Mouse (Mus musculus) forebrain, embryonic 12.5 days (tissue): ENCODE results near the gene Atxn1. TPM values are rescaled to one million over a fixed set of nuclear protein-coding genes. Genes with fewer than 3 reads are reported as not detected.

Experiments
- ATAC-seq: fragments of 200-750 bp; cut with Nextera tagmentation; 2 replicates; pipeline ENCODE4 v1.8.0; 2017; ENCODE audit warnings: moderate TSS enrichment; ENCODE audit not compliant: low FRiP score
- H3K27ac ChIP-seq: fragments of 300-500 bp; sonication (generic); 2 replicates; pipeline ENCODE4 v1.5.1; 2016; ENCODE audit warnings: mild to moderate bottlenecking
- H3K27me3 ChIP-seq: fragments of 300-500 bp; sonication (generic); 2 replicates; pipeline ENCODE4 v1.6.1; 2016; ENCODE audit warnings: mild to moderate bottlenecking
- H3K36me3 ChIP-seq: fragments of 300-500 bp; sonication (generic); replicated peaks from 2 replicates; pipeline ENCODE4 v1.6.1; 2016; ENCODE audit warnings: mild to moderate bottlenecking
- H3K4me1 ChIP-seq: fragments of 300-500 bp; sonication (generic); 2 replicates; pipeline ENCODE4 v1.6.1; 2016
- H3K4me2 ChIP-seq: fragments of 300-500 bp; sonication (generic); 2 replicates; pipeline ENCODE4 v1.6.1; 2016; ENCODE audit warnings: mild to moderate bottlenecking, moderate library complexity
- H3K4me3 ChIP-seq: fragments of 300-500 bp; sonication (generic); replicated peaks from 2 replicates; pipeline ENCODE4 v1.5.1; 2016; ENCODE audit warnings: mild to moderate bottlenecking
- H3K9ac ChIP-seq: fragments of 300-500 bp; sonication (generic); 2 replicates; pipeline ENCODE4 v1.6.1; 2016; ENCODE audit warnings: mild to moderate bottlenecking
- H3K9me3 ChIP-seq: fragments of 300-500 bp; sonication (generic); 2 replicates; pipeline ENCODE4 v1.6.1; 2016
- WGBS: fragments of 180-500 bp; shearing (Covaris S2); methylation state at CpG from one replicate; pipeline ENCODE4 v1.1.7; 2016; 5-methylcytosine and 5-hydroxymethylcytosine counted together
- polyA plus RNA-seq: library from polyadenylated mRNA; unstranded; fragments of >200 nt; fragmentation: Nextera tagmentation; extraction: Ambion mirVana; gene quantifications from 2 replicates; pipeline ENCODE4 v1.2.1, GENCODE M21; 2016

Gene Atxn1
- 3.7 and 4.0 TPM in 2 replicates for polyA plus RNA-seq

DNA sequence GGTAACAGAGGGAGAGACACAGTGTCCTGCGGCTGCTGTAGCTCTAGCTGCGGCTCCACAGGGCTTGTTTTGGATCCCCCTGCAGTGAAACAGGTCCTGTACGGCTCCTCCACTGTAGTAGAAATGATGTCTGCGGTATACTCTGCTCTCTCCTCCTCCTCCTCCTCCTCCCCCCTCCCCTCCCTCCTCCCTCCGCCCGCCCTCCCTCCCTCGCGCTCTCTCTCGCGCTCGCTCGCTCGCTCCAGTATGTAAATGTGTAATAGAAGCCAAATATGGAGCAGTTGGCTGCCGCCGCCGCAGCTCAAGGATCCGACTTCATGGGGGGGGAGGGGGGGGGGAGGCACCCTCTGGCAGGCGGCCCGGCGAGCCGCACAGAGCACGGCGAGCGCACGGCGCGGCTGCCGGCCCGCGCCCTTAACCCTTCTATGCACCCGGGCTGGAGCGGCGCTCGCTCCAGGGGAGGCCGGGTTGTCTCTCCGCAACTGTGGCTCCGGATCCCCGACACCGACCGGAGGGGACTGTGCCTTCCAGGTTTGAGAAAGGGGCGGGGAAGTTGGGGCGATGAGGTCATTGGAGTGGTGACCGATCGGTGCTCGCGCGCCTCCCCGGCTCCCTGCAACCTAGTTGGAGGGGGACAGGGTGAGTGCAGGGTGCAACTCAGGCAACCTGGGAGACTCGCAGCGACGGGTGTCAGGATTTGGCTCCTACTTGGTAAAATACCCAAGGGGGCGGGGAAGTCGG, at the start of gene Atxn1:
Gene Atxn1 (minus strand): TSS at position 156 of the 741 bp plus-strand sequence.
- peaks cover 46% of the 10 kb centered on the region for H3K4me1 ChIP-seq
- peak within 1 kb of the TSS; percentile 80 for H3K4me3 ChIP-seq
- ATAC-seq: peak; percentile 71
- H3K9me3 ChIP-seq: no peaks in the 10 kb centered on the region
- H3K36me3 ChIP-seq: no peaks in the 10 kb centered on the region
- under 1% methylated on average over 42 of the region's 53 CpGs for WGBS
- H3K27me3 ChIP-seq: peaks cover 14% of the 10 kb centered on the region
- H3K9ac ChIP-seq: peak within 1 kb of the TSS; percentile 79
- H3K27ac ChIP-seq: peak within 1 kb of the TSS; percentile 95
- H3K4me2 ChIP-seq: peak within 1 kb of the TSS; percentile 89

DNA sequence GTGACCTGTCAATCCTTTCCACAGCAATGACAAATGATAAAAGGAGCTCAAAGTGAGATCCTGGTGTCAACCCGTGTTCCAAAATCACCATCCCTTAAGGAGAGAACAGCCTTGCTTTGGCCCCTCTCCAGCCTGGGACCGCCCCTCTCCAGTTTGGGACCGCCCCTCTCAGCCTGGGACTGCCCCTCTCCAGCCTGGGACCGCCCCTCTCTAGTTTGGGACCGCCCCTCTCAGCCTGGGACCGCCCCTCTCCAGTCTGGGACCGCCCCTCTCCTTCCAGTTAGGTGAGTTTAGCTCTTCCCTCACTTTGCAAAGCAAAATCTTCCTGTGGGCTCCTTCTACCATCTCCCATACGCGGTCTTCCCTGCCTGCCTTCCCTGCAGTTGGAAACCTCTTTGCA, 46.4 kb upstream of the Atxn1 start:
- ATAC-seq: no peak
- WGBS: 33% methylated on average over 9 of the region's 9 CpGs

DNA sequence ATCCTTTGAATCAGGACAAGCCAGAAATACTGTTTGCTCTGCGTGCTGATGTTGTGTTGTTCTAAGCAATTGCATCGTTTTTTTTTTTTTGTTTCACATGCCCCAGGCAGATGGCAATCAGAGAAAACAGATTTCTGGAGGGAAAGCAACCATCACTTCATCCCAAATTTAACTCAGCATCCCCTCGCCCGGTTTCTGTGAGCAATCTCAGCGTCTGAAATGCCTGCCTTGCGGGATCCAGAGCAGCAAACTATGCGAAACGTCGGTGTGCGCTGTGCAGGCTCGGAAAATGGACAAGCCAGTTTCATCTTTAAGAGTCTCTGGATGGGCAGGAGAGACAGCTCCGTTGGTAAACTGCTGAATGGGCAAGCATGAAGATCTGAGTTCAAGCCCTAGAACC, 45.3 kb upstream of the Atxn1 start:
- Histone ChIP-seq H3K36me3 (no peaks in the 10 kb centered on the region), H3K4me2 (no peak overlapping the region; the same call in 1 of the 2 replicates), H3K9ac (no peak overlapping the region), H3K9me3 (no peaks in the 10 kb centered on the region), H3K4me3 (no peak overlapping the region), H3K4me1 (peaks cover 28% of the 10 kb centered on the region), H3K27me3 (no peaks in the 10 kb centered on the region), H3K27ac (no peak overlapping the region)
- WGBS: 84% methylated on average over 12 of the region's 12 CpGs
- ATAC-seq: no peak

More for the DNA sequence above, 46.4 kb upstream of the Atxn1 start:
- Histone ChIP-seq H3K9ac (no peak overlapping the region), H3K27ac (no peak overlapping the region), H3K4me3 (no peak overlapping the region), H3K4me1 (peaks cover 21% of the 10 kb centered on the region), H3K4me2 (no peak overlapping the region), H3K27me3 (no peaks in the 10 kb centered on the region), H3K9me3 (no peaks in the 10 kb centered on the region), H3K36me3 (no peaks in the 10 kb centered on the region)

DNA sequence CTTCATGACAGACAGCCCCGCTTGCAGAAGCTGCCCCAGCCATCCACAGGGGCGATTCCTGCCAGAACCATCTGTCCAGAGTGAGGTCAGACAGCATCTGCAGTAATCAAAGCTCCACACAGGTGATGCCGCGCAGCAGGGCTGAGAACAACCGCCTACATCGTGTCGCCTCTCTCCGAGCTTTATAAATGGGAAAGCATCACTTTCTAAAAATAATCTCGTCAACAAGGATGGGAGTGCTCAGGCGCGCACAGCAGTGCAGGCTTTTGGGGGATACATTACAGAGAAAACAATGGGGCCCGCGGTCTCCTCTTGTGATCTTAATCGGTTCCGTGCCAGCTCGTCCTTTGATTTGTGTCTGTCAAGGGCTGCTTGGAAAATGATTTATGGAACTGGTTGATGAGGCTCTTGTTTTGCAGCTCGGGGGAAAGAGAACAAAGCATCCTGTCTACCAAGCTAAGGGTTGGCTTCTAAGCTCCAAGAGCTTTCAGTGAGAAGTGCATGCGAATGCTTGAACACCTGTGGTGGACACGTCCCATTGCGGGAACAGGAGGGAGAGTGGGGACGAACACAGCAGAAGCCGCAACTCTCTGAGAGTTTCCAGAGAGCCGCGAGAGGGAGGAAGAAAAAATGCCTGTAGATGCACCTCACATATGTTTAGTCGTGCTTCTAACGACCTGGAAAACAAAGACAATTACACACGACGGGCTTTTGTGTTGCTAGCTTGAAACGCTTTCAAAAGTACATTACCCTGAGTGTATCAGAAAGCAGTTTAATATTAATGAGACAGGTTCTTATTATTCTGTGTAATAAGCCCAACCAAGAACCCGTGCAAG, 44.2 kb upstream of the Atxn1 start:
- Histone ChIP-seq H3K27ac (peak overlapping the region; percentile 56; the same call in 1 of the 2 replicates), H3K9ac (0 out of 2 replicates have a peak overlapping the region, but pooled peaks have one; percentile 1)
- no peak for ATAC-seq

DNA sequence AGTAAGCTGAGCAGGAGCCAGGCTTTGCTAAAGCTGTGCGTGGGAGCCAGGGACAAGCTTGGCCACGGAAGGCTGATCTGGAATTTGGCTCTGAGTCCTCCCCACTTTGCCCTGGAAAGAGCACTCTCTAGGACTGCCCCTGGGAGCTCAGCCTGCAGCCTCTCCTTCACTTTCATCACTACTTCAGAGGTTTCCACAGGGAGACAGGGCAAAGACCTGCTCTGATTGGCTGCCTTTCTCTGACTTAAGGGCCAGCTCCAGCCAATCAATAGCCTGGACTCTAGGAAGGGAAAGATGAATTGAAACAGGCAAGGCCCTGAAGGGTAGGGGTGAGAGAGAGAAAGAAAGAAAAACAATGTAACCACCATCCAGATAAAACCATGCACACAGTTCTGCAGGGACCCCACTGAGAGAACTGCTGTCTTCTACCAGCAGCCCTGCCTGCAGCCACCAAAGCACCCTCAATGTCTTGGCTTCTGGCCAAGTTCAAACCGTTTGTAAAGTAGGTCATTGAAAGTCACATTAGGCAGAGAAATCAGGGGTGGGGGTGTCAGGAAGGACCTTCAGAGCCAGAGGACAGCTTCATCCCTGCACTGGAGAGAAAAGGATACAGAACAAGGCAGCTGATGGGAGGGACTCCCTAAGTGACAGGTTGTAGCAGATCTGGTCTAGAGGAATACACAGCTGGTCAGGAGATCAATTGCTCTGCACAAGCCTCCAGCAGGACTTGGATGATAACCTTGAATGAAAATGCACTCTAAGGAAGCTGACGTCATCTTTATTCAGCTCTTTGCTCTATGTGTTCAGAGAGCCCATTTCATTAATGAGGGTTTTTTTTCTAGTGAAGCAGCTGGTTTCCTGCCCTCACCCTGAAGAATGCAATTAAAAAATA, 41.6 kb upstream of the Atxn1 start:
- H3K36me3 ChIP-seq: no peaks in the 10 kb centered on the region
- H3K4me3 ChIP-seq: no peak overlapping the region
- no peaks in the 10 kb centered on the region for H3K9me3 ChIP-seq
- ATAC-seq: peak; percentile 91
- H3K4me2 ChIP-seq: peak overlapping the region; percentile 37
- peaks cover 28% of the 10 kb centered on the region for H3K4me1 ChIP-seq
- H3K9ac ChIP-seq: 0 out of 2 replicates have a peak overlapping the region, but pooled peaks have one; percentile 14
- peak overlapping the region; percentile 77 for H3K27ac ChIP-seq
- no peaks in the 10 kb centered on the region for H3K27me3 ChIP-seq
- WGBS: 5% methylated on average over 4 of the region's 4 CpGs

More for the DNA sequence above, 44.2 kb upstream of the Atxn1 start:
- Histone ChIP-seq H3K4me2 (peak overlapping the region; percentile 49), H3K27me3 (no peaks in the 10 kb centered on the region), H3K9me3 (no peaks in the 10 kb centered on the region), H3K4me1 (peaks cover 28% of the 10 kb centered on the region), H3K36me3 (no peaks in the 10 kb centered on the region), H3K4me3 (peak overlapping the region; percentile 21; the same call in 1 of the 2 replicates)
- 9% methylated on average over 30 of the region's 30 CpGs for WGBS

DNA sequence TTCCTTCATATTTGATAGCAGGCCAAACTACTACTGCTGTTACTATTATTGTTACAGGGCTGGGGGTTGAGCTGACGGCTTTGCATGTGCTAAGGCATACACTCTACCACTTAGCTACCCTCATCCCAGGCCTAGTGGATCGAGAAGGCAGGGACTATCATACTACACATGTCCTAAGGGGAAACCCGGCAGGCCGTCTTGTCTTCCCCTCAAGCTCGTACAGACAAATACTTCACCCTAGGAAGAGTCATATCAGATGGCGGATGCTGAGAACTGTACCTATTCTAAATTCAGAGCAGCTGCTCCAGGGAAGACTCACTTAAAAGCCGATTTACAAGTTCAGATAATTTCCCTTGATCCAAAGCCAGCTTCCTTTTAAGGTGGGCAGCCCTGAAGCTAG, 40.8 kb upstream of the Atxn1 start:
- 0 out of 2 replicates have a peak overlapping the region, but pooled peaks have one; percentile 14 for H3K9ac ChIP-seq
- H3K4me1 ChIP-seq: peaks cover 28% of the 10 kb centered on the region
- WGBS: 71% methylated on average over 7 of the region's 7 CpGs
- no peak for ATAC-seq
- peak overlapping the region; percentile 77 for H3K27ac ChIP-seq
- no peaks in the 10 kb centered on the region for H3K27me3 ChIP-seq
- H3K36me3 ChIP-seq: no peaks in the 10 kb centered on the region
- H3K4me3 ChIP-seq: no peak overlapping the region
- H3K9me3 ChIP-seq: no peaks in the 10 kb centered on the region
- peak overlapping the region; percentile 37 for H3K4me2 ChIP-seq

DNA sequence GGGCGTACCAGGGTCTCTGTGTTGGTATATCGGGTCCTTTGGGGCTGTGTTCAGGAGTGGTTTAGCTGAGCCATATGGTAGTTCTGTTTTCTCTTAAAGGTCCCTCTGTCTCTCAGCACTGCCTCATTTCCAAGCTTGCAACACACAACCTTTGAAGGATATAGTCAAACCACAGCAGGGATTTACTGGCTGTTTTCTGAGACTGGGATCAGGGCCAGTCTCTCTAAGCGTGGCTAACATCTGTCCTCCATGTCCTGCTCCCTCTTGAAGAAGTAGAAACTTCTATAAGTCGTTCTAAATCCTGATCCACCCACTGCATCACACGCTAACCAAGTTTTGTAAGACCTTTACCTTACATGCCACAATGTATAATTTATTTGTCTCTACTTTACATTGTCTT, 36.5 kb upstream of the Atxn1 start:
- no peak overlapping the region for H3K4me2 ChIP-seq
- no peaks in the 10 kb centered on the region for H3K9me3 ChIP-seq
- no peak overlapping the region for H3K4me3 ChIP-seq
- no peaks in the 10 kb centered on the region for H3K27me3 ChIP-seq
- no peaks in the 10 kb centered on the region for H3K36me3 ChIP-seq
- 88% methylated on average over 5 of the region's 5 CpGs for WGBS
- no peak overlapping the region for H3K9ac ChIP-seq
- peaks cover 9% of the 10 kb centered on the region for H3K4me1 ChIP-seq
- H3K27ac ChIP-seq: no peak overlapping the region
- ATAC-seq: no peak

DNA sequence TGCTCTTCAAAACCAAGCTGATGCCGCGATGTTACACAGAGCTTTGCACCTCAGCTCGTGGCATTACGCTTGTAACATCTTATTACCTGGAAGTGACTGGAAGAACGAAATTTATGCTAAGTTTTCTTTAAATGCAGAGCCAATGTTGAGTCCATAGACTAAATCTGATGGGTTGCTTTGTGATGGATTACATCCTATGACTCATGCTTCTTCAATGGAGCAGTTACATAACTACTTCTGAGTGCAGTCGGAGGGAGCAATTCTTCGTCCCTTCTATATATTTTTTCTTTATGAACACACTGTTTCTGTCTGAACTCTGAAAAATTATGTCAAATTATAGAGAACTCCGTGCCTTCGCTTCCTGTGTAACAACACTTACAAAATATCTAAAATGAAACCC, 28.1 kb upstream of the Atxn1 start:
- H3K36me3 ChIP-seq: no peaks in the 10 kb centered on the region
- H3K9ac ChIP-seq: no peak overlapping the region
- no peaks in the 10 kb centered on the region for H3K9me3 ChIP-seq
- no peak for ATAC-seq
- no peak overlapping the region for H3K4me3 ChIP-seq
- no peak overlapping the region for H3K4me2 ChIP-seq
- H3K27me3 ChIP-seq: no peaks in the 10 kb centered on the region
- H3K27ac ChIP-seq: no peak overlapping the region
- no peaks in the 10 kb centered on the region for H3K4me1 ChIP-seq
- WGBS: 95% methylated on average over 9 of the region's 9 CpGs

DNA sequence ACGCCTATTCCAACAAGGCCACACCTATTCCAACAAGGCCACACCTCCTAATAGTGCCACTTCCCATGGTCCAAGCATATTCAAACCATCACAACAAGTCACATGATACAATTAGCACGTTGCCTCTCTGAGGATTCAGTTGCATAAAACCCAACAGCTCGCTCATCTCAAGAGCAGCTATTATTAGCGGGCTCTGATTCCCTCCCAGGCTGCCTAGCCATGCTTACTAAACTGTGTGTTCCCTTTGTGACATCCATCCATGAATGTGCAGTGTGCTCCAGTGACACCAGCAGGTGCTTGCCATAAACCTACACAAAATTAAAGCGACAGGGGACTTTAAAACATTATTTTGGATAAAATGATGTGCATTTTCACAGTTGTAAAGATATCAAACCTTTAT, 25.7 kb upstream of the Atxn1 start:
- ATAC-seq: no peak
- no peaks in the 10 kb centered on the region for H3K4me1 ChIP-seq
- 71% methylated on average over 5 of the region's 5 CpGs for WGBS
- no peak overlapping the region for H3K27ac ChIP-seq
- no peak overlapping the region for H3K9ac ChIP-seq
- no peak overlapping the region for H3K4me3 ChIP-seq
- no peak overlapping the region for H3K4me2 ChIP-seq
- no peaks in the 10 kb centered on the region for H3K27me3 ChIP-seq
- H3K36me3 ChIP-seq: no peaks in the 10 kb centered on the region
- H3K9me3 ChIP-seq: no peaks in the 10 kb centered on the region

DNA sequence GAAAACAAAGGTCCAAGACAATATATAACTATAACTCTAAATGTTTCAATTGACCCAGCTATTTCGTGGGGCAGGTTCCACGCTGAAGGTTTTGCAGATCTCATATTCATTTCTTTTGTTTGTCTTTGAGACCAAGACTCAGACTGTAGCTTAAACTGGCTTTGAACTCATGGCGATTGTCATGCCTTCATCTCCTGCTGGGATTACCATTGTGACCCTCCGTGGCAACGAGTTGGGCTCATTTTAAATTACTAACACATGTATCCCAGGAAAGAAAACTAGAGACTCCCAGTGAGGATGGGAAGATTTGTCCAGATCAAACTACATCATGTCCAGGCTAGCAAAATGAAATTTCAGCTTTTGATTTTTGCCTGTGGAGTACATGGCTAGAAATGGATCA, 14.4 kb upstream of the Atxn1 start:
- H3K4me3 ChIP-seq: no peak overlapping the region
- 49% methylated on average over 5 of the region's 5 CpGs for whole genome bisulfite sequencing
- no peak for ATAC-seq
- H3K9ac ChIP-seq: no peak overlapping the region
- H3K4me2 ChIP-seq: no peak overlapping the region
- H3K27ac ChIP-seq: no peak overlapping the region
- H3K4me1 ChIP-seq: no peaks in the 10 kb centered on the region
- H3K9me3 ChIP-seq: no peaks in the 10 kb centered on the region
- 0 out of 2 replicates have a peak, but pooled peaks cover 4% of the 10 kb centered on the region for H3K27me3 ChIP-seq
- no peaks in the 10 kb centered on the region for H3K36me3 ChIP-seq

DNA sequence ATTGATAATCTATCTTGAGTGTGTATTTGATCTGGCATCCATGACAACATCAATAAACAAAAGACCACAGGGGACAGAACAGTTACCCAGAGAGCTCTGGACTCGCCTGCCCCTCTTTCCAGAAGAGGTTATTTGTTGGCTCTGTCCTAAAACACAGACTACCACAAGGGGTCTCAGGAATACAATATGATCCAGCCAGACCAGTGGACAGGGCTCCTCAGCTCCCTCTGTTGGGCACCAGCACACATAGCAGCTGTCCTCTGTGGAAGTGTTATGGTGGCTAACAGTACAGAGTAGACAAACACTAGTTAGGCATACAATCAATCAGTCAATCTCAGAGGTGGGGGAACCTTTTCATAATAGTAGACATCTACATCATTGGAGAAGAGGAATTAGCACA, 12.1 kb upstream of the Atxn1 start:
- H3K27ac ChIP-seq: no peak overlapping the region
- 18% methylated on average over 1 of the region's 1 CpGs for WGBS
- H3K4me2 ChIP-seq: no peak overlapping the region
- H3K9ac ChIP-seq: no peak overlapping the region
- 0 out of 2 replicates have a peak, but pooled peaks cover 4% of the 10 kb centered on the region for H3K27me3 ChIP-seq
- no peaks in the 10 kb centered on the region for H3K9me3 ChIP-seq
- no peaks in the 10 kb centered on the region for H3K4me1 ChIP-seq
- ATAC-seq: no peak
- no peak overlapping the region for H3K4me3 ChIP-seq
- no peaks in the 10 kb centered on the region for H3K36me3 ChIP-seq
